Mouse (Mus musculus) heart, adult 10 weeks (tissue): Measurements from ENCODE around the gene Wdr41. TPM values are rescaled to one million over a fixed set of nuclear protein-coding genes. Genes with fewer than 3 reads are reported as not detected.

Source experiments
- polyA plus RNA-seq: library from polyadenylated mRNA; stranded (reverse); fragments of 350-450 nt; fragmentation: Illumina TruSeq; extraction: RNeasy Lipid Tissue Mini Kit (QIAGEN cat#74804); gene quantifications from one replicate; pipeline ENCODE4 v1.2.3, GENCODE M21; 2014; ENCODE audit warnings: low read depth, low replicate concordance

Wdr41 gene
- 22.8 TPM for polyA plus RNA-seq

GRCm38 (mm10) chr13:94976219-94977186 is at the start of gene Wdr41:
Gene Wdr41 (plus strand): TSS chr13:94976344.

Other genes starting within 250 kb of the Wdr41 start
- gene Tbca, start 187.4 kb upstream of the Wdr41 start, polyA plus RNA-seq: 147 TPM
- not detected for gene Otp, start 100.7 kb upstream of the Wdr41 start, polyA plus RNA-seq